Mouse (Mus musculus): ENCODE measurements around the gene Srbd1. TPM values are rescaled to one million over a fixed set of nuclear protein-coding genes. Genes with fewer than 3 reads are reported as not detected.

Srbd1 gene
- total RNA-seq (2023): 10 to 100 TPM; 15.0 to 18.3 TPM

GRCm38 (mm10) chr17:86145079-86145951 lies at the start of gene Srbd1:
Srbd1 (minus strand) TSS chr17:86145175.

GRCm38 (mm10) chr17:86167320-86168230 lies 22.6 kb upstream of the Srbd1 start, which contains the start of gene Prkce:
Prkce (plus strand) TSS chr17:86167785.

Other genes with a start within 250 kb of the Srbd1 start
- 10 to 100 TPM; 17.1 to 18.4 TPM for gene Prkce, start 22.6 kb upstream of the Srbd1 start, total RNA-seq (2023)